Mouse (Mus musculus) left cerebral cortex, postnatal 25 days (tissue): ENCODE measurements at regions not wholly inside any gene's neighbourhood (a gene's known extent, or its start where the extent isn't known, plus 50 kb on each side); places are given as distances from the start of the nearest gene placed in this dataset.
A peak's percentile ranks its signal among the peaks of the same experiment; 100 is the strongest.

Experiments
- DNase-seq, 2 experiments: peaks; one replicate each; pipeline ENCODE4 v3.0.0; 2022; ENCODE audit warnings: low spot score in 2 of 2, mixed read lengths in 1 of 2
- intact Hi-C: fragments of 180-260 bp; cut with DNase I; formaldehyde crosslinking; loops from one replicate; pipeline ENCODE4 v1.15.1; 2025

GRCm38 (mm10) chr2:19049877-19050731 lies 52.0 kb downstream of the 4930426L09Rik start:
- intact Hi-C loops: no loop called here
- DNase-seq: no peak

- peak in 1 of 2 experiments; percentile 13 for DNase-seq
- intact Hi-C loops: no loop called here
These were observed 57.4 kb downstream of the 4930426L09Rik start for GRCm38 (mm10) chr2:19055500-19055899.

GRCm38 (mm10) chr2:19057859-19058258 lies 59.7 kb downstream of the 4930426L09Rik start:
- DNase-seq: peak in 1 of 2 experiments; percentile 11
- intact Hi-C loops: no loop called here

- intact Hi-C loops: no loop called here
- DNase-seq: no peak
These were observed 60.6 kb downstream of the 4930426L09Rik start for GRCm38 (mm10) chr2:19058765-19059164.

- no peak for DNase-seq
- intact Hi-C loops: no loop called here
These were observed 61.1 kb downstream of the 4930426L09Rik start for GRCm38 (mm10) chr2:19059246-19059645.

GRCm38 (mm10) chr2:19060218-19060915 lies 62.2 kb downstream of the 4930426L09Rik start:
- intact Hi-C loops: no loop called here
- no peak for DNase-seq

- intact Hi-C loops: no loop called here
- DNase-seq: peak in 1 of 2 experiments; percentile 11
These were observed 66.6 kb downstream of the 4930426L09Rik start for GRCm38 (mm10) chr2:19064560-19065362.

- DNase-seq: no peak
- intact Hi-C loops: no loop called here
These were observed 67.4 kb downstream of the 4930426L09Rik start for GRCm38 (mm10) chr2:19065511-19065910.

- DNase-seq: no peak
- intact Hi-C loops: no loop called here
These were observed 70.0 kb downstream of the 4930426L09Rik start for GRCm38 (mm10) chr2:19068161-19068560.

GRCm38 (mm10) chr2:19083816-19084215 lies 85.7 kb downstream of the 4930426L09Rik start:
- no peak for DNase-seq

GRCm38 (mm10) chr2:19085105-19085504 lies 87.0 kb downstream of the 4930426L09Rik start:
- intact Hi-C loops: no loop called here
- no peak for DNase-seq

More at GRCm38 (mm10) chr2:19083816-19084215, 85.7 kb downstream of the 4930426L09Rik start:
- intact Hi-C loops: no loop called here

GRCm38 (mm10) chr2:19086167-19086566 lies 88.0 kb downstream of the 4930426L09Rik start:
- DNase-seq: no peak
- intact Hi-C loops: no loop called here

- intact Hi-C loops: no loop called here
- no peak for DNase-seq
These were observed 88.5 kb downstream of the 4930426L09Rik start for GRCm38 (mm10) chr2:19086621-19087020.

- no peak for DNase-seq
- intact Hi-C loops: no loop called here
These were observed 99.7 kb upstream of the Armc3 start for GRCm38 (mm10) chr2:19099384-19099783.

- peak in 1 of 2 experiments; percentile 79 for DNase-seq
- intact Hi-C loops: no loop called here
These were observed 90.3 kb upstream of the Armc3 start for GRCm38 (mm10) chr2:19108753-19109152.

- intact Hi-C loops: no loop called here
- no peak for DNase-seq
These were observed 79.2 kb upstream of the Armc3 start for GRCm38 (mm10) chr2:19119871-19120270.

- DNase-seq: peak in 1 of 2 experiments; percentile 76
- intact Hi-C loops: loop anchor here (2.0 kb wide), 1 partner anchor 134 kb away; the partner anchor contains the start of genes 4930426L09Rik and Pip4k2a
These were observed 66.2 kb upstream of the Armc3 start for GRCm38 (mm10) chr2:19132864-19133263.

GRCm38 (mm10) chr2:19142586-19142985 lies 56.5 kb upstream of the Armc3 start:
- intact Hi-C loops: no loop called here
- no peak for DNase-seq

- DNase-seq: no peak
- intact Hi-C loops: no loop called here
These were observed 53.7 kb upstream of the Armc3 start for GRCm38 (mm10) chr2:19145412-19145811.

GRCm38 (mm10) chr2:19145881-19146280 lies 53.2 kb upstream of the Armc3 start:
- intact Hi-C loops: no loop called here

More at GRCm38 (mm10) chr2:19145881-19146280, 53.2 kb upstream of the Armc3 start:
- peak in 1 of 2 experiments; percentile 26 for DNase-seq
